Comparison of ENCODE assay signal across 23 mouse cellular contexts in genomic region chr9:47441155-47441554, GRCm38 (mm10).
A peak's percentile ranks its signal among the peaks of the same experiment; 100 is the strongest.
DNase-seq lines count a peak whose midpoint lies in the region; ATAC-seq and TF ChIP-seq lines count a peak whose summit lies in the region.
"Had no signal": no experiment of that assay in that cellular context is flagged by ENCODE, and none has a peak within 500 bp of the region (broad histone marks: within the 10 kb centered on the region; RNA-seq: fewer than 3 reads in every experiment).

No protein-coding gene starts in this region.

- TF ChIP-seq CTCF in MEL (IDR thresholded peaks at IDR 0.05 in 2 of 3, conservative IDR thresholded peaks at IDR 0.05 in 1 of 3; ENCODE audit: control insufficient read depth in 1 of 3, insufficient read depth in 1 of 3, low read depth in 2 of 3, low read length in 3 of 3, poor library complexity in 1 of 3, severe bottlenecking in 1 of 3): no peak

- ATAC-seq in intestine, embryonic 14.5 days (replicated peaks; ENCODE audit: low FRiP score, low TSS enrichment, low read depth): no peak
- ATAC-seq in intestine, embryonic 16.5 days: no peak
- ATAC-seq in midbrain, embryonic 11.5 days (ENCODE audit: low FRiP score): no peak
- ATAC-seq in midbrain, embryonic 16.5 days: no peak
- ATAC-seq: activated CD4-positive, CD25-positive, alpha-beta regulatory T cell, adult 4 months; CD4-positive, CD25-positive, alpha-beta regulatory T cell, adult 4 months; Patski had no signal

- 80% methylated on average over 8 of the region's 8 CpGs for WGBS in intestine, embryonic 14.5 days
- WGBS in intestine, embryonic 16.5 days: 66% methylated on average over 8 of the region's 8 CpGs
- 85% methylated on average over 8 of the region's 8 CpGs for WGBS in midbrain, embryonic 11.5 days
- WGBS in midbrain, embryonic 16.5 days: 87% methylated on average over 8 of the region's 8 CpGs

- H3K27ac ChIP-seq in intestine, embryonic 14.5 days (ENCODE audit: low read depth): no peak overlapping the region
- H3K27ac ChIP-seq in intestine, embryonic 16.5 days (ENCODE audit: low read length): no peak overlapping the region
- no peak overlapping the region for H3K27ac ChIP-seq in midbrain, embryonic 11.5 days (ENCODE audit: low read depth, low read length)
- no peak overlapping the region for H3K27ac ChIP-seq in midbrain, embryonic 16.5 days (ENCODE audit: low read length)
- peak overlapping the region; percentile 40; the same call in 1 of the 2 replicates for H3K27ac ChIP-seq in MEL (ENCODE audit: control insufficient read depth, low read depth, low read length)

- H3K27me3 ChIP-seq in intestine, embryonic 14.5 days (replicated peaks; ENCODE audit: control insufficient read depth, insufficient read depth, low read length): no peaks in the 10 kb centered on the region
- 0 out of 2 replicates have a peak, but pooled peaks cover 4% of the 10 kb centered on the region for H3K27me3 ChIP-seq in intestine, embryonic 16.5 days (replicated peaks; ENCODE audit: control insufficient read depth, insufficient read depth, low read length)
- H3K27me3 ChIP-seq in midbrain, embryonic 11.5 days (ENCODE audit: control insufficient read depth, insufficient read depth, low read length): no peaks in the 10 kb centered on the region
- no peaks in the 10 kb centered on the region for H3K27me3 ChIP-seq in midbrain, embryonic 16.5 days (ENCODE audit: control insufficient read depth, insufficient read depth, low read depth, low read length)
- H3K27me3 ChIP-seq in MEL (ENCODE audit: control insufficient read depth in 1 of 2, insufficient read depth in 2 of 2, low read length in 2 of 2): no peaks in the 10 kb centered on the region
- H3K27me3 ChIP-seq: CH12.LX, Patski had no signal

- H3K36me3 ChIP-seq in intestine, embryonic 14.5 days (ENCODE audit: control insufficient read depth, insufficient read depth, low read length): no peaks in the 10 kb centered on the region
- no peaks in the 10 kb centered on the region for H3K36me3 ChIP-seq in intestine, embryonic 16.5 days (ENCODE audit: control insufficient read depth, insufficient read depth, low read length)
- H3K36me3 ChIP-seq in midbrain, embryonic 11.5 days (ENCODE audit: control insufficient read depth, insufficient read depth, low read length): no peaks in the 10 kb centered on the region
- H3K36me3 ChIP-seq in midbrain, embryonic 16.5 days (ENCODE audit: control insufficient read depth, insufficient read depth, low read length): no peaks in the 10 kb centered on the region
- H3K36me3 ChIP-seq in MEL (ENCODE audit: control insufficient read depth in 1 of 2, insufficient read depth in 2 of 2, low read length in 2 of 2): peaks cover 0 to 18% of the 10 kb centered on the region in 2 experiments; a peak in 2 of 4 replicates
- H3K36me3 ChIP-seq: G1E had no signal

- no peak overlapping the region for H3K4me3 ChIP-seq in intestine, embryonic 14.5 days (ENCODE audit: low read depth, low read length)
- no peak overlapping the region for H3K4me3 ChIP-seq in intestine, embryonic 16.5 days (ENCODE audit: low read length)
- no peak overlapping the region for H3K4me3 ChIP-seq in midbrain, embryonic 11.5 days (ENCODE audit: low read depth, low read length)
- no peak overlapping the region for H3K4me3 ChIP-seq in midbrain, embryonic 16.5 days (ENCODE audit: low read depth, low read length)
- no peak overlapping the region; a peak in 1 of 4 replicates for H3K4me3 ChIP-seq in MEL (ENCODE audit: control insufficient read depth in 1 of 2, insufficient read depth in 1 of 2, low read depth in 2 of 2, low read length in 2 of 2)

- H3K9ac ChIP-seq in intestine, embryonic 14.5 days (ENCODE audit: low read length): no peak overlapping the region
- no peak overlapping the region for H3K9ac ChIP-seq in intestine, embryonic 16.5 days (ENCODE audit: low read depth, low read length)
- no peak overlapping the region for H3K9ac ChIP-seq in midbrain, embryonic 11.5 days (ENCODE audit: low read length)
- H3K9ac ChIP-seq in midbrain, embryonic 16.5 days (ENCODE audit: low read depth, low read length): no peak overlapping the region
- no peak overlapping the region for H3K9ac ChIP-seq in MEL (ENCODE audit: control insufficient read depth, low read depth, low read length, poor library complexity, severe bottlenecking)

- H3K4me1 ChIP-seq in intestine, embryonic 14.5 days (replicated peaks; ENCODE audit: control insufficient read depth, insufficient read depth, low read length): no peaks in the 10 kb centered on the region
- no peaks in the 10 kb centered on the region for H3K4me1 ChIP-seq in intestine, embryonic 16.5 days (ENCODE audit: control insufficient read depth, insufficient read depth, low read length)
- peaks cover 3% of the 10 kb centered on the region; the same call in 1 of the 2 replicates for H3K4me1 ChIP-seq in midbrain, embryonic 11.5 days (ENCODE audit: control insufficient read depth, insufficient read depth, low read length)
- H3K4me1 ChIP-seq in midbrain, embryonic 16.5 days (ENCODE audit: control insufficient read depth, insufficient read depth, low read length): peaks cover 8% of the 10 kb centered on the region
- peaks cover 15 to 36% of the 10 kb centered on the region in 2 experiments for H3K4me1 ChIP-seq in MEL (ENCODE audit: control insufficient read depth in 1 of 2, insufficient read depth in 2 of 2, low read length in 2 of 2)

- TF ChIP-seq RAD21 in MEL (IDR thresholded peaks at IDR 0.05; ENCODE audit: low read depth, low read length): no peak

- H3K9me3 ChIP-seq in intestine, embryonic 14.5 days (ENCODE audit: control insufficient read depth, low read length): no peaks in the 10 kb centered on the region
- H3K9me3 ChIP-seq in intestine, embryonic 16.5 days (ENCODE audit: control insufficient read depth, low read length): no peaks in the 10 kb centered on the region
- no peaks in the 10 kb centered on the region for H3K9me3 ChIP-seq in midbrain, embryonic 11.5 days (ENCODE audit: control insufficient read depth, low read length)
- H3K9me3 ChIP-seq in midbrain, embryonic 16.5 days (replicated peaks; ENCODE audit: control insufficient read depth, low read length, poor library complexity, severe bottlenecking): no peaks in the 10 kb centered on the region
- H3K9me3 ChIP-seq in MEL (replicated peaks; ENCODE audit: insufficient read depth, low read length): no peaks in the 10 kb centered on the region

- TF ChIP-seq EP300 in MEL (IDR thresholded peaks at IDR 0.05; ENCODE audit: low read depth in 1 of 2, low read length in 2 of 2): peak; percentile 71 to 77

- TF ChIP-seq POLR2A in MEL (IDR thresholded peaks at IDR 0.05; ENCODE audit: control insufficient read depth in 1 of 2, insufficient read depth in 1 of 2, low read depth in 1 of 2, low read length in 2 of 2, poor library complexity in 1 of 2): no peak

- H3K4me2 ChIP-seq in intestine, embryonic 14.5 days (ENCODE audit: low read length): no peak overlapping the region
- no peak overlapping the region for H3K4me2 ChIP-seq in intestine, embryonic 16.5 days (ENCODE audit: low read depth, low read length)
- H3K4me2 ChIP-seq in midbrain, embryonic 11.5 days: no peak overlapping the region
- H3K4me2 ChIP-seq in midbrain, embryonic 16.5 days (ENCODE audit: low read length): no peak overlapping the region

- no peaks in the 10 kb centered on the region for H3K79me2 ChIP-seq in MEL (ENCODE audit: control insufficient read depth, insufficient read depth, low read length, poor library complexity)

- intact Hi-C loops in heart, postnatal 36 days (cut with DNase I): no loop called here

- peak; percentile 60 for DNase-seq in heart, adult 11 months
- no peak for DNase-seq in heart, postnatal 36 days
- DNase-seq in intestine, embryonic 14.5 days (ENCODE audit: low spot score): peak; percentile 43
- DNase-seq in midbrain, embryonic 11.5 days (ENCODE audit: low spot score, missing footprints): peak; percentile 57
- DNase-seq in MEL (ENCODE audit: low read depth, low spot score): peak; percentile 73
- no peak for DNase-seq in right cerebral cortex, postnatal 25 days
- DNase-seq: adrenal gland, adult 2 months; adrenal gland, adult 8-10 months; adrenal gland, postnatal 10 days; adrenal gland, postnatal 14 days; adrenal gland, postnatal 25 days; adrenal gland, postnatal 36 days; B cell, adult 2 months; cerebellum, adult 11 months; cerebellum, adult 11-12 months; cerebellum, adult 18-20 months had no signal

TF ChIP-seq in MEL, 35 proteins besides CTCF, POLR2A, EP300 and RAD21 (continues in another document):
- TF ChIP-seq TBP (IDR thresholded peaks at IDR 0.05; ENCODE audit: low read depth, low read length): no peak
- no peak for TF ChIP-seq JUND (IDR thresholded peaks at IDR 0.05; ENCODE audit: low read depth, low read length)
- TF ChIP-seq NRF1 (IDR thresholded peaks at IDR 0.05; ENCODE audit: insufficient read depth, low read depth, low read length, poor library complexity, severe bottlenecking): 0 out of 2 replicates have a peak, but pooled peaks have one; percentile 34
- TF ChIP-seq ETS1 (IDR thresholded peaks at IDR 0.05; ENCODE audit: low read depth, low read length): peak; percentile 37; the same call in 1 of the 2 replicates
- no peak for TF ChIP-seq UBTF (IDR thresholded peaks at IDR 0.05; ENCODE audit: borderline replicate concordance, insufficient read depth, low read depth, low read length)
- no peak for TF ChIP-seq MAFK (IDR thresholded peaks at IDR 0.05; ENCODE audit: borderline replicate concordance, low read depth, low read length)
- no peak for TF ChIP-seq CHD2 (IDR thresholded peaks at IDR 0.05; ENCODE audit: low read length)
- TF ChIP-seq ZMIZ1 (IDR thresholded peaks at IDR 0.05; ENCODE audit: low read depth, low read length): 0 out of 2 replicates have a peak, but pooled peaks have one; percentile 29
- no peak for TF ChIP-seq CHD1 (IDR thresholded peaks at IDR 0.05; ENCODE audit: low read depth, low read length)
- 0 out of 2 replicates have a peak, but pooled peaks have one; percentile 20 for TF ChIP-seq HCFC1 (IDR thresholded peaks at IDR 0.05; ENCODE audit: low read depth, low read length)
- no peak for TF ChIP-seq SMC3 (IDR thresholded peaks at IDR 0.05; ENCODE audit: low read depth, low read length)
- no peak for TF ChIP-seq ZC3H11A (IDR thresholded peaks at IDR 0.05; ENCODE audit: low read depth, low read length)
- TF ChIP-seq TAL1 (IDR thresholded peaks at IDR 0.05; ENCODE audit: low read length): peak; percentile 76
- 0 out of 2 replicates have a peak, but pooled peaks have one; percentile 1 for TF ChIP-seq NELFE (IDR thresholded peaks at IDR 0.05; ENCODE audit: low read depth, low read length)
- no peak for TF ChIP-seq ZKSCAN1 (IDR thresholded peaks at IDR 0.05; ENCODE audit: low read depth, low read length)
- TF ChIP-seq MAX (IDR thresholded peaks at IDR 0.05; ENCODE audit: low read length): no peak
- no peak for TF ChIP-seq E2F4 (IDR thresholded peaks at IDR 0.05; ENCODE audit: borderline replicate concordance, low read depth, low read length)
- peak; percentile 46; the same call in 1 of the 2 replicates for TF ChIP-seq SIN3A (IDR thresholded peaks at IDR 0.05; ENCODE audit: low read length)
- TF ChIP-seq GATA1 (IDR thresholded peaks at IDR 0.05; ENCODE audit: low read depth, low read length): peak; percentile 68
- peak; percentile 76; the same call in 1 of the 2 replicates for TF ChIP-seq TCF12 (IDR thresholded peaks at IDR 0.05; ENCODE audit: low read depth, low read length)

Comparison
In these comparisons a context has a peak if more than half of its experiments do, and no peak if none do; other contexts are left out.
1. DNase-seq: peak in heart, adult 11 months (single experiment), intestine, embryonic 14.5 days (single experiment), midbrain, embryonic 11.5 days (single experiment) and MEL (single experiment); none in heart, postnatal 36 days (0 of 2) and right cerebral cortex, postnatal 25 days (single experiment).